Mouse (Mus musculus): ENCODE measurements around the gene Use1.

GRCm38 (mm10) chr8:71358026-71358425, 8.6 kb upstream of the Use1 start:
- TF ChIP-seq POLR2A (IDR thresholded peaks at IDR 0.05; ENCODE audit: insufficient read length, low read depth) (no peak), MYOD1 (IDR thresholded peaks at IDR 0.05; ENCODE audit: control insufficient read depth in 1 of 3, insufficient read length in 2 of 3, low read depth in 2 of 3) (no peak)

Data from myocyte (in vitro differentiated cells).